Mouse (Mus musculus) megakaryocyte, embryonic 14.5 days (primary cell): ENCODE measurements around the gene Meox1. TPM values are rescaled to one million over a fixed set of nuclear protein-coding genes. Genes with fewer than 3 reads are reported as not detected.

Source experiments
- H3K27me3 ChIP-seq: replicated peaks from 2 replicates; pipeline ENCODE3; 2012; ENCODE audit warnings: inconsistent platforms
- H3K36me3 ChIP-seq: replicated peaks from 2 replicates; pipeline ENCODE3; 2012; ENCODE audit warnings: low read length, inconsistent platforms, mixed read lengths
- H3K4me1 ChIP-seq: 2 replicates; pipeline ENCODE4 v1.6.1; 2012; ENCODE audit warnings: inconsistent platforms
- H3K4me3 ChIP-seq: replicated peaks from 2 replicates; pipeline ENCODE3; 2012; ENCODE audit warnings: moderate library complexity, mild to moderate bottlenecking, inconsistent platforms
- H3K9me3 ChIP-seq: 2 replicates; pipeline ENCODE4 v1.6.1; 2012; ENCODE audit warnings: inconsistent platforms
- FLI1 ChIP-seq: IDR thresholded peaks from 2 replicates; pipeline ENCODE4 v1.6.1; 2012; ENCODE audit warnings: low read length, inconsistent platforms, mixed read lengths
- GATA1 ChIP-seq: IDR thresholded peaks from 3 replicates; pipeline ENCODE4 v1.6.1; 2012; ENCODE audit warnings: mixed read lengths, low read length, inconsistent platforms, borderline replicate concordance
- polyA plus RNA-seq: library from polyadenylated mRNA; stranded (reverse); fragments of >175 nt; gene quantifications from 2 replicates; pipeline ENCODE4 v1.2.3, GENCODE M21; 2012; ENCODE audit warnings: low replicate concordance; ENCODE audit not compliant: insufficient read depth

Gene Meox1
- polyA plus RNA-seq, 1 experiment = not detected

DNA sequence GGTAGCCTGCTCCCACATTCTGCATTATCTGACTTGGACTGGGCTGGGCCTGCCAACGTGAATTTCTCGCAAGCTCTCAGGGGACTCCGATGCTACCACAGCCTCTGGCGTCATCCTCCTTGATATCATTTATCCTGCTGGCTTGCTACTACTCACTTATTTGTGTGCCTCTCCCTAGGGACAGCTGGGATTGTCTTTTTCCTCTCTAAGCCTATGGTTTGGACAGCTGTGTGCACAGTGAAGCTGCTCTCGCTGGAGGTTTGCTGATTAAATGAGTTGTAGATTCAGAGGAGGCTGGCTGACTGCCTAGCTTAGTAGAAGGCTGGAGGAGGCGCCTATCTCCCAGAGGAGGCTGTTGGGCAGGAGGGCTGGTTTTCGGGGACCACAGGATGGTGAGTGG is 62.2 kb downstream of the Meox1 start:
- TF ChIP-seq FLI1 (no peak), GATA1 (no peak)
- no peaks in the 10 kb centered on the region for H3K36me3 ChIP-seq
- H3K27me3 ChIP-seq = peaks cover 68% of the 10 kb centered on the region
- H3K4me1 ChIP-seq = no peaks in the 10 kb centered on the region
- no peak overlapping the region for H3K4me3 ChIP-seq
- H3K9me3 ChIP-seq = 0 out of 2 replicates have a peak, but pooled peaks cover 2% of the 10 kb centered on the region

DNA sequence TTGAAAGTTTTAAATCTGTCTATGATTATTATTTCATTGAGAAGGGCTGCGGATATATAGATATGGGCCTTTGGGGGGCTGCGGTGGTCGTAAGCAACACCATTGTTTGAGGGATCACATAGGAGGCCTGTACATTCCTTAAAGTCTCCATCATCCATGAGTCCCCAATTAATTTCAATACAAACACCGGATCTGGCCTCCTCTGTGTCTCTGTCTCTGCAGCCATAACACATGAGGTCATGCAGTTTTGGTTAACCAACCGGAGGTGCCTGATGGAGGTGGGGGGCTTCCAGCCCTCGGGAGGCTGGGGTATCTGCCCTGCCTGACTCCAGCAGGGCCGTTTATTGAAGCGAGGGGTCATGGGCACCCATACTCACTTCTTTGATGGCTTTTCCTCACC is 63.6 kb downstream of the Meox1 start:
- no peak overlapping the region for H3K4me3 ChIP-seq
- H3K27me3 ChIP-seq = peaks cover 63% of the 10 kb centered on the region
- 0 out of 2 replicates have a peak, but pooled peaks cover 2% of the 10 kb centered on the region for H3K9me3 ChIP-seq
- no peaks in the 10 kb centered on the region for H3K4me1 ChIP-seq
- TF ChIP-seq FLI1 (no peak), GATA1 (no peak)
- H3K36me3 ChIP-seq = no peaks in the 10 kb centered on the region

DNA sequence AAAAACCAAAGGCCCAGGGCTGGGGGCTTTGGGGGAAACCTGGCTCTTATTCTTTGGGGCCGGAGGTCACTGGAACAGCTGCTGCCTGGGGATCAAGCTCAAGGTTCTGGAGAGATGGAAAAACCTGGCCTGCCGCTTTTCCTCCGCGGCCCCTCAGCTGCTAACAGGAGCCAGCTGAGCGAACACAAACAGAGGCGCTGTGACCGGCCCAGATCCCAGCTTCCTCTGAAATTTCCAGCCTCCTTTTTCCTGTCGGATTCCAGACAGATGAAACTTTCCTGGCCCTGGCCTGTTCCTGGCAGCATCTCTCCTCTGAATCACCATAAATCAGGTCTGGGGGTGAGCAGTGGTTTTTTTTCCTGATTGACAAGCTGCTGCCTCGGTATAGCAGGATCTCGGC is 64.1 kb downstream of the Meox1 start:
- Histone ChIP-seq H3K4me3 (no peak overlapping the region), H3K9me3 (0 out of 2 replicates have a peak, but pooled peaks cover 2% of the 10 kb centered on the region), H3K4me1 (no peaks in the 10 kb centered on the region), H3K36me3 (no peaks in the 10 kb centered on the region), H3K27me3 (peaks cover 59% of the 10 kb centered on the region)
- TF ChIP-seq FLI1 = no peak
- no peak for TF ChIP-seq GATA1

DNA sequence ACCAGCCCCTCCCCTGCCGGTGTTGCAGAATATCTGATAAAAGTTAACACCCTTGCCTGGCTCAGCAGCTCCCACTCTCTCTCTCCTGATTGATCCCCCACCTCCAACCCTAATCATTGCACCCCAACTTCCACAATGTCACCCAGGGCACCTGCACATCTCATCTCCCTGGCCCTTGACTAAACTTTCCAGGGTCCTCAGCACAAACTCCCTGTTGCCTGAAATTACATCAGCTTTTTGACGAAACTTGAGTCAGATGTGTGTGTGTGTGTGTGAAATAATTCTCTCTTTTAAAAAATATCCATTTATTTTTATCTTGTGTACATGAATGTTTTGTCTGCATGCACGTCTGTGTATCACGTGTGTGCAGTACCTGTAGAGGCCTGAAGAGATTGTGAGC is 65.5 kb downstream of the Meox1 start:
- H3K27me3 ChIP-seq = peaks cover 57% of the 10 kb centered on the region
- H3K9me3 ChIP-seq = 0 out of 2 replicates have a peak, but pooled peaks cover 2% of the 10 kb centered on the region
- no peak overlapping the region for H3K4me3 ChIP-seq
- H3K36me3 ChIP-seq = no peaks in the 10 kb centered on the region
- no peaks in the 10 kb centered on the region for H3K4me1 ChIP-seq
- TF ChIP-seq FLI1 (no peak), GATA1 (no peak)

Other genes starting within 250 kb of the Meox1 start
- gene Arl4d, start 228.8 kb downstream of the Meox1 start, polyA plus RNA-seq = 1.2 TPM in 1 of 2 replicates, not detected in the other
- gene Dhx8, start 161.5 kb downstream of the Meox1 start, polyA plus RNA-seq = 0.63 and 3.8 TPM in 2 replicates
- gene Etv4, start 109.0 kb downstream of the Meox1 start, polyA plus RNA-seq = 12.0 and 22.5 TPM in 2 replicates
- gene Sost, start 72.6 kb upstream of the Meox1 start, polyA plus RNA-seq = not detected in 2 replicates
- not detected in 2 replicates for gene Cfap97d1, start 89.9 kb upstream of the Meox1 start, polyA plus RNA-seq
- gene Dusp3, start 92.6 kb upstream of the Meox1 start, polyA plus RNA-seq = 47.3 and 165 TPM in 2 replicates
- not detected in 2 replicates for gene Mpp3, start 134.1 kb upstream of the Meox1 start, polyA plus RNA-seq
- not detected in 2 replicates for gene Cd300lg, start 147.1 kb upstream of the Meox1 start, polyA plus RNA-seq
- gene Mpp2, start 194.1 kb upstream of the Meox1 start, polyA plus RNA-seq = 7.0 and 10.2 TPM in 2 replicates
- gene Ppy, start 206.9 kb upstream of the Meox1 start, polyA plus RNA-seq = 2.3 TPM in 1 of 2 replicates, not detected in the other
- not detected in 2 replicates for gene Pyy, start 213.5 kb upstream of the Meox1 start, polyA plus RNA-seq